Mouse (Mus musculus): ENCODE measurements at regions not wholly inside any gene's neighbourhood (a gene's known extent, or its start where the extent isn't known, plus 50 kb on each side); places are given as distances from the start of the nearest gene placed in this dataset.

DNA sequence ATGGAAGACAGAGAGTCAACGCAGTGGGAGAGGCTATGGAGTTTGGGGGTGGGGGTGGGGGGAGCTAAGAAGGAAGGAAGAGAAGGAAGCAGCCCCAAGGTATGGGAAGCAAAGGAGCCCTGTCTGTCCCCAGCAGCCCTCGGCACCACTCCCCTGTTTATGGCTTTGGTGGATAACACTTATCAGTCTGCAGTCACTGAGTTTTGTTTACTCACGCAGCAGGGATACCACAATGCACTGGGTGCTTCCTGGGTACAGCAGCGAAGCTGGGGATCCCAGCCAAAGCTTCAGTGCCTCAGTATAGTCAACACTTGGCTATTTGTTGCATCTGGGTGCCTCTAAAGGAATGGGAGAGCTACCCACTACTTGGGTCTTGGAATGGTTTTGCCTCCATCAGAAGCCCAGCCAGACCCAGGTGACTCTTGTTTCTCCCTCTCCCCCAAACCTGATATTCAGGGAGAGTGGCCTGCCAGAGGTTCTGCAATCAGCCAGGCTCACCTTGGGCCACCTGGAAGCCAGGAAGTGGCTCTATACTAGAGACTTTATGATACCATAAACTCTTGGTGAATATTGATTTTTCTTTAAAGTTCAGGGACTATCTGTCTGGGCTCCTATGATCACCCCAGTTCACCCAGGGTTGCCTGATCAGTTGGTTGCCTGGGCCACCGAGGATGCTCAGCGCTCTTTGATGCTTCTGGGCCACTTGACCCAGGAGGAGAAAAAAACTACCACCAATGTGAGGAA, 74.5 kb upstream of the Dio3 start:
- TF ChIP-seq CTCF (IDR thresholded peaks at IDR 0.05) (no peak), EP300 (IDR thresholded peaks at IDR 0.05; ENCODE audit: insufficient read depth, low read depth, low read length) (no peak), POLR2A (IDR thresholded peaks at IDR 0.05; ENCODE audit: insufficient read depth, low read depth, low read length) (no peak)
